Mouse (Mus musculus) midbrain, embryonic 14.5 days (tissue): Measurements from ENCODE around the gene Rhot2. TPM values are rescaled to one million over a fixed set of nuclear protein-coding genes. Genes with fewer than 3 reads are reported as not detected.

ENCODE experiments used
- ATAC-seq: fragments of 200-750 bp; cut with Nextera tagmentation; 2 replicates; pipeline ENCODE4 v1.8.0; 2017; ENCODE audit warnings: moderate number of reproducible peaks, moderate library complexity; ENCODE audit not compliant: low FRiP score, low TSS enrichment
- DNase-seq: peaks from one replicate; pipeline ENCODE4 v3.0.0-alpha.2; 2015
- H3K27ac ChIP-seq: fragments of 300-500 bp; sonication (generic); replicated peaks from 2 replicates; pipeline ENCODE4 v1.5.1; 2014; ENCODE audit warnings: mild to moderate bottlenecking, low read depth, low read length, moderate library complexity
- H3K27me3 ChIP-seq: fragments of 300-500 bp; sonication (generic); 2 replicates; pipeline ENCODE4 v1.6.1; 2014; ENCODE audit warnings: low read length, control low read depth, mixed read lengths; ENCODE audit not compliant: control insufficient read depth, insufficient read depth
- H3K36me3 ChIP-seq: fragments of 300-500 bp; sonication (generic); 2 replicates; pipeline ENCODE4 v1.6.1; 2014; ENCODE audit warnings: low read length, control low read depth; ENCODE audit not compliant: control insufficient read depth, insufficient read depth
- H3K4me1 ChIP-seq: fragments of 300-500 bp; sonication (generic); 2 replicates; pipeline ENCODE4 v1.6.1; 2014; ENCODE audit warnings: mild to moderate bottlenecking, antibody characterized with exemption, low read length, control low read depth; ENCODE audit not compliant: control insufficient read depth, insufficient read depth
- H3K4me2 ChIP-seq: fragments of 300-500 bp; sonication (generic); 2 replicates; pipeline ENCODE4 v1.6.1; 2014; ENCODE audit warnings: mild to moderate bottlenecking, low read length, moderate library complexity
- H3K4me3 ChIP-seq: fragments of 300-500 bp; sonication (generic); replicated peaks from 2 replicates; pipeline ENCODE4 v1.5.1; 2014; ENCODE audit warnings: low read depth, low read length
- H3K9ac ChIP-seq: fragments of 300-500 bp; sonication (generic); replicated peaks from 2 replicates; pipeline ENCODE4 v1.6.1; 2014; ENCODE audit warnings: mild to moderate bottlenecking, low read length, moderate library complexity
- H3K9me3 ChIP-seq: fragments of 300-500 bp; sonication (generic); 2 replicates; pipeline ENCODE4 v1.6.1; 2016; ENCODE audit warnings: low read length, control low read depth, mixed read lengths; ENCODE audit not compliant: control insufficient read depth
- WGBS: fragments of 180-500 bp; shearing (Covaris S2); extraction: QIAGEN DNeasy Blood & Tissue Kit; methylation state at CpG from one replicate; pipeline ENCODE4 v1.1.7; 2014; 5-methylcytosine and 5-hydroxymethylcytosine counted together
- microRNA-seq: library from miRNA; unstranded; fragments of <30 nt; microRNA quantifications from one replicate; pipeline ENCODE4, GENCODE M21; 2016
- polyA plus RNA-seq: library from polyadenylated mRNA; unstranded; fragments of >200 nt; fragmentation: Nextera tagmentation; extraction: Ambion mirVana; gene quantifications from 2 replicates; pipeline ENCODE4 v1.2.1, GENCODE M21; 2014

Rhot2 gene
- polyA plus RNA-seq, 1 experiment from 2014 or later = 9.6 TPM

DNA sequence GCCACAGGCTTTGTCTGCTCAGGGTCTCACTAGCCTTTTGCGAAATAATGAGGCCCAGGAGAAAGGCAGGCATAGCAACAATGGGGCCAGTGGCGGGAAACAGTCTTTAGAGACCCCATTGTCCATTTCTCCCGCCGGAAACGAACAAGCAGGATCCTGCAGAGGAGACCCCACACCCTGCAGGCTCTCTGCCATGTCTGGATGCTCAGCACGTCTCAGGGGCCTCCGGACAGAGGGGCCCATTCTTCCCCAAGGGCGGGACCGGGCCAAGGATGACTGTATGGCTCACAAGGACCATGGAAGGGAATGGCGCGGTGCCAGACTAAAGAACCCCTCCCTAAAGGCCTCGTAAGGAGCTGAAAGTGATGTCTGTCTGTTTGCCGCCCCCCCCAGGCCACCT lies 50.5 kb downstream of the Rhot2 start:
- Histone ChIP-seq H3K9me3 (no peaks in the 10 kb centered on the region), H3K4me1 (peaks cover 46% of the 10 kb centered on the region), H3K4me2 (peak overlapping the region; percentile 76), H3K27ac (peak overlapping the region; percentile 55; the same call in 1 of the 2 replicates), H3K36me3 (peaks cover 8% of the 10 kb centered on the region), H3K4me3 (no peak overlapping the region), H3K27me3 (no peaks in the 10 kb centered on the region), H3K9ac (no peak overlapping the region)
- 8% methylated on average over 13 of the region's 13 CpGs for WGBS
- no peak for ATAC-seq
- DNase-seq = peak; percentile 54

- Histone ChIP-seq H3K27ac (peak within 1 kb of the TSS; percentile 91), H3K36me3 (peaks cover 13% of the 10 kb centered on the region), H3K4me1 (peaks cover 46% of the 10 kb centered on the region), H3K4me2 (peak within 1 kb of the TSS; percentile 91), H3K4me3 (peak within 1 kb of the TSS; percentile 73), H3K27me3 (no peaks in the 10 kb centered on the region), H3K9ac (peak within 1 kb of the TSS; percentile 76), H3K9me3 (no peaks in the 10 kb centered on the region)
- DNase-seq (peak; percentile 73), ATAC-seq (peak; percentile 24; the same call in 1 of the 2 replicates)
- under 1% methylated on average over 14 of the region's 14 CpGs for WGBS
These were observed 52.0 kb downstream of the Rhot2 start, which contains the start of gene Fam173a for GRCm38 (mm10) chr17:25792615-25793014. Fam173a (minus strand) TSS chr17:25792901.

GRCm38 (mm10) chr17:25791843-25792527 lies 52.7 kb downstream of the Rhot2 start:
- H3K4me1 ChIP-seq = peaks cover 45% of the 10 kb centered on the region
- peak overlapping the region; percentile 73 for H3K4me3 ChIP-seq
- H3K36me3 ChIP-seq = peaks cover 13% of the 10 kb centered on the region
- peak overlapping the region; percentile 91 for H3K27ac ChIP-seq
- no peaks in the 10 kb centered on the region for H3K27me3 ChIP-seq
- ATAC-seq (peak; percentile 62), DNase-seq (peak; percentile 92)
- H3K9ac ChIP-seq = peak overlapping the region; percentile 76
- under 1% methylated on average over 45 of the region's 45 CpGs for WGBS
- H3K4me2 ChIP-seq = peak overlapping the region; percentile 91
- H3K9me3 ChIP-seq = no peaks in the 10 kb centered on the region

DNA sequence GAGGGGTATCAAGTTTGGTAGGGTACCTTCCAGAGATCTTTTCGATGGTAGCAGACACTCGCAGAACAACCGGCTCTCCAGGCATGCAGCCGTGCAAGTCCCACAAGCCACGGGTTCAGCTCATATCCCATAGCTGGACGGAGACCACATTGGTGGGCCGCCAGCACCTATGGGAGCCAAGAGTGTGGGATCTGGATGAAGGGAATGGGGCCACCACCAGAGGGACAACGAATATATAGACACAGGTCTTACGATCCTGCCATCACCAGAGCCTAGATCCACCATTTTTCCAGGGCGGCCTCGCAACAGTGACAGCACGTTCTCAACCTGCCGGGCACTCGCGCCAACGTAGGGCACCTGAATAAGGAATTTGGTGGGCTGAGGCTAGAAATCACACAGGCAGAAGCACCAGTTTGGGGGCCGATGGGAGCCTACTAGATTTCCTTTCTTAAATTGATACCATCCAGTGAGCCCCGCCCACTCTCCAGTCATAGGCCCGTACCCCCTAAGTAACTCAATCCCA lies 53.3 kb downstream of the Rhot2 start:
- Histone ChIP-seq H3K4me2 (peak overlapping the region; percentile 91), H3K36me3 (peaks cover 13% of the 10 kb centered on the region), H3K4me3 (peak overlapping the region; percentile 73), H3K9me3 (no peaks in the 10 kb centered on the region), H3K4me1 (peaks cover 39% of the 10 kb centered on the region), H3K9ac (peak overlapping the region; percentile 76), H3K27me3 (no peaks in the 10 kb centered on the region), H3K27ac (peak overlapping the region; percentile 91; the same call in 1 of the 2 replicates)
- no peak for ATAC-seq
- WGBS = 27% methylated on average over 19 of the region's 19 CpGs
- DNase-seq = no peak

Small RNA genes within 50 kb of the gene (microRNA-seq; reads per million reads assigned to microRNA genes)
- 0.88 reads per million for gene Mir3082

Other genes starting within 250 kb of the Rhot2 start
- 4.3 and 6.0 TPM in 2 replicates for gene Gng13, start 127.7 kb downstream of the Rhot2 start, polyA plus RNA-seq
- gene Chtf18, start 117.4 kb downstream of the Rhot2 start, polyA plus RNA-seq = 4.5 and 5.0 TPM in 2 replicates
- gene Rpusd1, start 117.2 kb downstream of the Rhot2 start, polyA plus RNA-seq = 25.7 and 28.1 TPM in 2 replicates
- not detected in 2 replicates for gene Mslnl, start 108.8 kb downstream of the Rhot2 start, polyA plus RNA-seq
- gene Msln, start 90.5 kb downstream of the Rhot2 start, polyA plus RNA-seq = 0.72 TPM in 1 of 2 replicates, not detected in the other
- 32.7 and 33.3 TPM in 2 replicates for gene Narfl, start 71.1 kb downstream of the Rhot2 start, polyA plus RNA-seq
- gene Haghl, start 59.2 kb downstream of the Rhot2 start, polyA plus RNA-seq = 155 and 181 TPM in 2 replicates
- gene Ccdc78, start 58.3 kb downstream of the Rhot2 start, polyA plus RNA-seq = 0.18 and 0.20 TPM in 2 replicates
- gene Fam173a, start 52.0 kb downstream of the Rhot2 start, polyA plus RNA-seq = 89.0 and 103 TPM in 2 replicates
- not detected in 2 replicates for gene AC134908.4, start 49.2 kb downstream of the Rhot2 start, polyA plus RNA-seq
- gene Metrn, start 47.7 kb downstream of the Rhot2 start, polyA plus RNA-seq = 5.8 and 9.7 TPM in 2 replicates
- 37.2 and 39.8 TPM in 2 replicates for gene Fbxl16, start 35.8 kb downstream of the Rhot2 start, polyA plus RNA-seq
- 30.0 and 31.7 TPM in 2 replicates for gene Wdr24, start 21.2 kb downstream of the Rhot2 start, polyA plus RNA-seq
- gene Jmjd8, start 16.0 kb downstream of the Rhot2 start, polyA plus RNA-seq = 48.9 and 50.2 TPM in 2 replicates
- gene Stub1, start 11.4 kb downstream of the Rhot2 start, polyA plus RNA-seq = 310 and 386 TPM in 2 replicates
- gene Rhbdl1, start 7.6 kb downstream of the Rhot2 start, polyA plus RNA-seq = 45.5 and 57.4 TPM in 2 replicates
- gene Gm20683, start 3.1 kb downstream of the Rhot2 start, polyA plus RNA-seq = 8.0 and 12.9 TPM in 2 replicates
- gene Wdr90, start 16.6 kb upstream of the Rhot2 start, polyA plus RNA-seq = 14.4 and 17.1 TPM in 2 replicates
- gene Mcrip2, start 23.9 kb upstream of the Rhot2 start, polyA plus RNA-seq = 13.9 and 19.3 TPM in 2 replicates
- gene Mettl26, start 30.2 kb upstream of the Rhot2 start, polyA plus RNA-seq = 58.2 and 75.9 TPM in 2 replicates
- gene Wfikkn1, start 36.0 kb upstream of the Rhot2 start, polyA plus RNA-seq = 0.61 and 0.70 TPM in 2 replicates
- gene Rab40c, start 74.9 kb upstream of the Rhot2 start, polyA plus RNA-seq = 29.4 and 46.9 TPM in 2 replicates
- 53.6 and 57.9 TPM in 2 replicates for gene Pigq, start 100.1 kb upstream of the Rhot2 start, polyA plus RNA-seq
- gene Nhlrc4, start 100.1 kb upstream of the Rhot2 start, polyA plus RNA-seq = 0.16 and 0.32 TPM in 2 replicates
- gene A930017K11Rik, start 107.7 kb upstream of the Rhot2 start, polyA plus RNA-seq = 3.3 and 5.2 TPM in 2 replicates
- 21.1 and 25.7 TPM in 2 replicates for gene Capn15, start 140.9 kb upstream of the Rhot2 start, polyA plus RNA-seq
- 27.4 and 28.6 TPM in 2 replicates for gene Rab11fip3, start 224.7 kb upstream of the Rhot2 start, polyA plus RNA-seq
- 21.0 and 21.5 TPM in 2 replicates for gene Decr2, start 245.5 kb upstream of the Rhot2 start, polyA plus RNA-seq